Mouse (Mus musculus) kidney, adult 10 weeks (tissue): ENCODE results near the gene 6430548M08Rik. TPM values are rescaled to one million over a fixed set of nuclear protein-coding genes. Genes with fewer than 3 reads are reported as not detected.

ENCODE experiments used
- polyA plus RNA-seq: library from polyadenylated mRNA; stranded (reverse); fragments of 350-450 nt; fragmentation: Illumina TruSeq; extraction: RNeasy Lipid Tissue Mini Kit (QIAGEN cat#74804); gene quantifications from one replicate; pipeline ENCODE4 v1.2.3, GENCODE M21; 2014; ENCODE audit warnings: low read depth, low replicate concordance

Gene 6430548M08Rik
- polyA plus RNA-seq = 3.5 TPM

DNA sequence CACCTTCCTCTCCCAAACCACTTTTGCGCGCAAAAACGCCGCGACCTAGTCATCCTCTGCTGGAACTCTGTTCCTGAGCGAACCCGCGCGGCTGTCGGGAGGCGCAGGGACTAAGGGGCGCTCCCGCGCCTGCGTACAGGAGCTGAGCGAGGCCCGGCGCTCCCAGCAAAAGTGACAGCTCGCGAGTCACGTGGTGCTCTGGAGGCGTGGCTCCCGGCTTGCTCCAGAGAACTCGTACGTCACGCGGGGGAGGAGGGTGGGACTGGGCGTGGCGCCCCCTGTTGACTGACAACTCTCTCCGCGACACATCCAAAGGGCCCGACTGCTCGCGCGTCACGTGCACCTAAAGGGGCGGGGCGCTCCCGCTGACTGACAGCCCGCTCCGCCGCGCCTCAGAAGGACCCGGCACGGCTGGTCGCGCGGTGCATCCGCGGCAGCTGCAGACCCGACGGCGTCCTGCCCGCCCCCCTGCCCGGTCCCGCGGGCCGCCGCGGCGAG is at the start of gene 6430548M08Rik:
6430548M08Rik (plus strand) TSS at position 395 of the 498 bp plus-strand sequence.

DNA sequence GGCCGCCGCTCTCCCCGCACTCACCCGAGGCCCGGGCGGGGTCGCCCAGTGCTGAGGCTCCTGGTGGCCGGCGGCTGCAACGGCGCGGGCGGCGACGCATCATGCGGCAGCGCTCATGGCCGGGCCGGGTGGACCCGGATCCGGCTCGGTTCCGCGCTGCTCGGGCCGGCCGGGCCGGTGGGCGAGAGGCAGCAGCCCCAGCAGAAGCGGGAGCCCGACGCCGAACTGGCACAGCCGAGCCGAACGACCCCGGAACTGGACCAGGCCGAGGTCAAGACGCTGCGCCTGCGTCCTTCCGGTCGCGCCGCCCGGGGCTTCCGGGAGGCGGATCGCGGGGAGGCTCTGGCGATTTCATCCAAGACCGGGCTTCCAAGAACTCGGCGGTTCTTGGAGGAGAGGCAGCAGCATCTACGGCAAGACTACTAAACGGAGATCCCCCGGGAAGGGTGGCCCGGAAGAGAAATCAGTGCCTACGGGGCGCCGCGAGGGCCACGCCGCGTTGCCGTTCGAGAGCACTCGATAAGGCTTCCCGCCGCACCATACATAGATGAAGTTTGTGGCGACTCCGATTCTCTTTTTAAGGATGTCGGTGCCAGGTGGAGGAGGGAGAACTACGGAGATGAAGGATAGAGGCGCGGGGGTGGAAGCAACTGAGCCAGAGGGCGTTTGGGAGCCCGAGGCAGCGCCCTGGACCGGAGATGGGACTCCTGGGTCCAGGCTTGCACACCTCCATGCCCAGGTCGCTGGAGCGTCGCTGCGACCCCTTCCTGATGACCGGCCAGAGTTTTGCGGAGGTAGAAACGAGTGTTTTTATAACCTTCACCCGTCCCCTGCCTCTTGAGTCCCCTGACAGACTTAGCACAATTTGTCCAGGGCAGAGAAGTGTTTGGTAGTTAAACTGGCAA is 12.6 kb upstream of the 6430548M08Rik start, which contains the start of gene Zdhhc7:
Zdhhc7 (minus strand) TSS at position 415 of the 905 bp plus-strand sequence.

DNA sequence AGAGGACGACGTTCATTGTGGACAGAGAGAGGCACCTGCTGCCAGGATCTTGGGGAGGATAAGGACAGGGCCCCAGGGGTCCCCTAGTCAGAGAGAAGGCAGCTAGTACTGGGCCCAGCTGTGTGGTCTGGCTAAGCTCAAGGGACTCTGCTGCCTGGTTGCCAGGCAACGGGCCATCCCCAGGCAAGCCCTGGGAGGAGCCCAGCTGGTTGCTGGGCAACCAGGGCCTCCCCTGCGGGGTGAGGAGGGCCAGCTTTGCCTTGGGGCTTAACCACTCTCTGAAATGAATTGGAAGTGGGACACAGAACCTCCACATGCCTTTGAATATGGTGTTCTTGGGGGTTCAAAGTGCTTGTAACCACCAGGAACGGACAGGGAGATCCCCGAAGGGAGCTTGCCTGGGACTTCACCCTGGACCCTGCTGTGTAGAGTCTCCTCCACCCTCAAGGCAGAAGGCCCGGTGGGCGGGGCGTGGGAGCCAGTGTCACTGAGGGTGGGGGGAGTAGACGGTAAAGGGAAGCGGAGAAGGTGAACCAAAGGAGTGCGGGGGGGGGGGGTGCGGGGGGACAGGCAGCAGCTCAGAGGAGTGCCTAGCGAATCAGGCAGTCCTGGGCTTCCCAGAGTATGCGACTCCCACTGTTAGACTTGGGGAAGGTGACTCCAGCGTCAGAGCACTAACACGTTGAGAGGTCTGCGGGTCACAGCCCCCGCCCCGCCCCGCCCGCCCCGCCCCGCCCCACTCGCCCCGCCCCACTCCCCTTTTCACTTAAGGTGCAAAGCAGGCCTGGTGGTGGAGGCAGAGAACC is 63.6 kb downstream of the 6430548M08Rik start, which contains the start of gene Fam92b:
Fam92b (minus strand) TSS at position 149 of the 806 bp plus-strand sequence.

Other genes starting within 250 kb of the 6430548M08Rik start
- 37.6 TPM for gene Usp10, start 203.8 kb upstream of the 6430548M08Rik start, polyA plus RNA-seq
- 3.9 TPM for gene Gm20388, start 203.3 kb upstream of the 6430548M08Rik start, polyA plus RNA-seq
- 4.6 TPM for gene Crispld2, start 121.7 kb upstream of the 6430548M08Rik start, polyA plus RNA-seq
- gene Zdhhc7, start 12.7 kb upstream of the 6430548M08Rik start, polyA plus RNA-seq = 0.77 TPM
- not detected for gene Fam92b, start 63.3 kb downstream of the 6430548M08Rik start, polyA plus RNA-seq
- 1.3 TPM for gene Gse1, start 114.3 kb downstream of the 6430548M08Rik start, polyA plus RNA-seq